Mouse (Mus musculus) ES-Bruce4 (cell line): ENCODE measurements at regions not wholly inside any gene's neighbourhood (a gene's known extent, or its start where the extent isn't known, plus 50 kb on each side); places are given as distances from the start of the nearest gene placed in this dataset.
A peak's percentile ranks its signal among the peaks of the same experiment; 100 is the strongest.
"Not testable (repeated sequence)": the region's sequence is repeated elsewhere in the genome, so short reads cannot be mapped to it uniquely, and the experiment has no call there.

ENCODE experiments used
- H3K27ac ChIP-seq: 2 replicates; pipeline ENCODE4 v1.5.1; 2012; ENCODE audit warnings: low read length, inconsistent platforms; ENCODE audit not compliant: insufficient read depth
- H3K27me3 ChIP-seq: 2 replicates; pipeline ENCODE4 v1.6.1; 2012; ENCODE audit warnings: mild to moderate bottlenecking, low read length, inconsistent platforms; ENCODE audit not compliant: control insufficient read depth, poor library complexity, insufficient read depth, severe bottlenecking
- H3K36me3 ChIP-seq: 2 replicates; pipeline ENCODE4 v1.6.1; 2012; ENCODE audit warnings: inconsistent platforms, mild to moderate bottlenecking, low read length, moderate library complexity; ENCODE audit not compliant: control insufficient read depth, poor library complexity, insufficient read depth, severe bottlenecking
- H3K4me1 ChIP-seq: one replicate; pipeline ENCODE4 v1.8.1; 2011; ENCODE audit warnings: low read length; ENCODE audit not compliant: control insufficient read depth, insufficient read depth
- H3K4me3 ChIP-seq: 2 replicates; pipeline ENCODE4 v1.5.1; 2011; ENCODE audit warnings: low read depth, mild to moderate bottlenecking, low read length
- H3K9ac ChIP-seq: 2 replicates; pipeline ENCODE4 v1.6.1; 2012; ENCODE audit warnings: low read depth, mild to moderate bottlenecking, inconsistent platforms; ENCODE audit not compliant: poor library complexity, severe bottlenecking
- H3K9me3 ChIP-seq: replicated peaks from 2 replicates; pipeline ENCODE4 v1.6.1; 2012; ENCODE audit warnings: mild to moderate bottlenecking, low read length, inconsistent platforms; ENCODE audit not compliant: control insufficient read depth, poor library complexity, insufficient read depth, severe bottlenecking
- CTCF ChIP-seq: IDR thresholded peaks from one replicate; pipeline ENCODE4 v1.8.1; 2011; ENCODE audit warnings: low read depth, low read length
- EP300 ChIP-seq: IDR thresholded peaks from 2 replicates; pipeline ENCODE4 v1.6.1; 2011; ENCODE audit warnings: low read depth, low read length; ENCODE audit not compliant: insufficient read depth
- POLR2A ChIP-seq: IDR thresholded peaks from one replicate; pipeline ENCODE4 v1.8.1; 2011; ENCODE audit warnings: low read length; ENCODE audit not compliant: insufficient read depth

- Histone ChIP-seq H3K4me3 (no peak overlapping the region), H3K27me3 (no peaks in the 10 kb centered on the region), H3K4me1 (no peaks in the 10 kb centered on the region), H3K36me3 (no peaks in the 10 kb centered on the region), H3K9ac (no peak overlapping the region), H3K9me3 (no peaks in the 10 kb centered on the region), H3K27ac (no peak overlapping the region)
- TF ChIP-seq CTCF (no peak), POLR2A (no peak), EP300 (no peak)
Measured at GRCm38 (mm10) chr11:15027213-15027612, 428.1 kb downstream of the Pom121l12 start.

- no peak overlapping the region for H3K9ac ChIP-seq
- no peak overlapping the region for H3K4me3 ChIP-seq
- H3K27me3 ChIP-seq, result no peaks in the 10 kb centered on the region
- H3K9me3 ChIP-seq, result no peaks in the 10 kb centered on the region
- H3K36me3 ChIP-seq, result no peaks in the 10 kb centered on the region
- H3K4me1 ChIP-seq, result no peaks in the 10 kb centered on the region
- H3K27ac ChIP-seq, result no peak overlapping the region
- TF ChIP-seq EP300, result no peak
- TF ChIP-seq POLR2A, result no peak
- no peak for TF ChIP-seq CTCF
Measured at GRCm38 (mm10) chr11:15042168-15042567, 443.1 kb downstream of the Pom121l12 start.

GRCm38 (mm10) chr11:15088918-15089645 lies 490.0 kb downstream of the Pom121l12 start:
- H3K4me1 ChIP-seq, H3K4me3 ChIP-seq, H3K9ac ChIP-seq, H3K27me3 ChIP-seq, H3K36me3 ChIP-seq, H3K9me3 ChIP-seq: not testable (repeated sequence)
- peak overlapping the region; percentile 78 for H3K27ac ChIP-seq

GRCm38 (mm10) chr11:15096900-15097299 lies 497.8 kb downstream of the Pom121l12 start:
- H3K36me3 ChIP-seq, result no peaks in the 10 kb centered on the region
- H3K4me3 ChIP-seq, result no peak overlapping the region
- no peaks in the 10 kb centered on the region for H3K9me3 ChIP-seq
- H3K27me3 ChIP-seq, result no peaks in the 10 kb centered on the region
- H3K4me1 ChIP-seq, result no peaks in the 10 kb centered on the region
- no peak for TF ChIP-seq POLR2A
- TF ChIP-seq EP300, result no peak
- TF ChIP-seq CTCF, result no peak
- H3K27ac ChIP-seq, result no peak overlapping the region
- H3K9ac ChIP-seq, result no peak overlapping the region

- no peaks in the 10 kb centered on the region for H3K36me3 ChIP-seq
- H3K9me3 ChIP-seq, result no peaks in the 10 kb centered on the region
- H3K4me1 ChIP-seq, result no peaks in the 10 kb centered on the region
- H3K4me3 ChIP-seq, result no peak overlapping the region
- no peak overlapping the region for H3K27ac ChIP-seq
- no peak overlapping the region for H3K9ac ChIP-seq
- no peaks in the 10 kb centered on the region; the same call in 1 of the 2 replicates for H3K27me3 ChIP-seq
- TF ChIP-seq EP300 (no peak), CTCF (no peak)
Measured at GRCm38 (mm10) chr11:15108046-15108445, 509.0 kb downstream of the Pom121l12 start.

- H3K9ac ChIP-seq, result no peak overlapping the region
- H3K36me3 ChIP-seq, result no peaks in the 10 kb centered on the region
- no peaks in the 10 kb centered on the region for H3K9me3 ChIP-seq
- no peaks in the 10 kb centered on the region; the same call in 1 of the 2 replicates for H3K27me3 ChIP-seq
- H3K4me3 ChIP-seq, result no peak overlapping the region
- no peaks in the 10 kb centered on the region for H3K4me1 ChIP-seq
- H3K27ac ChIP-seq, result no peak overlapping the region
- TF ChIP-seq CTCF (no peak), POLR2A (no peak), EP300 (no peak)
Measured at GRCm38 (mm10) chr11:15113583-15113982, 514.5 kb downstream of the Pom121l12 start.
